Mouse (Mus musculus) C2C12 (cell line): ENCODE measurements around the gene Phb.

Experiments
- CEBPB ChIP-seq: IDR thresholded peaks from one replicate; pipeline ENCODE4 v1.6.1; 2011; ENCODE audit warnings: low read depth, mild to moderate bottlenecking, control low read depth, moderate library complexity
- CTCF ChIP-seq: IDR thresholded peaks from one replicate; pipeline ENCODE4 v1.5.1; 2011; ENCODE audit not compliant: control insufficient read depth, insufficient read depth, insufficient read length
- MYOD1 ChIP-seq: IDR thresholded peaks from one replicate; pipeline ENCODE4 v1.6.1; 2011; ENCODE audit warnings: low read depth; ENCODE audit not compliant: control insufficient read depth, insufficient read length
- USF1 ChIP-seq: IDR thresholded peaks from one replicate; pipeline ENCODE4 v1.6.1; 2011; ENCODE audit warnings: low read depth, mild to moderate bottlenecking, control low read depth, moderate library complexity

GRCm38 (mm10) chr11:95686031-95686430 lies 19.3 kb downstream of the Phb start:
- TF ChIP-seq CTCF (peak; percentile 73), USF1 (no peak), CEBPB (no peak), MYOD1 (no peak)
